Mouse (Mus musculus) kidney, adult 2 months (tissue): ENCODE results near the gene Htr5b. TPM values are rescaled to one million over a fixed set of nuclear protein-coding genes. Genes with fewer than 3 reads are reported as not detected.

Experiments used
- DNase-seq: peaks from one replicate; pipeline ENCODE4 v3.0.0; 2021
- H3K27ac ChIP-seq: fragments of 200-500 bp; 2 replicates; pipeline ENCODE4 v1.5.1; 2012; ENCODE audit warnings: low read depth, low read length, control low read depth, inconsistent platforms; ENCODE audit not compliant: insufficient read depth
- H3K27me3 ChIP-seq: fragments of 200-500 bp; replicated peaks from 2 replicates; pipeline ENCODE4 v1.6.1; 2012; ENCODE audit warnings: mild to moderate bottlenecking, moderate library complexity, low read length, inconsistent platforms; ENCODE audit not compliant: control insufficient read depth, insufficient read depth
- H3K36me3 ChIP-seq: fragments of 200-500 bp; 2 replicates; pipeline ENCODE4 v1.6.1; 2012; ENCODE audit warnings: mild to moderate bottlenecking, moderate library complexity, low read length, inconsistent platforms; ENCODE audit not compliant: control insufficient read depth, insufficient read depth
- H3K4me1 ChIP-seq: fragments of 200-500 bp; 2 replicates; pipeline ENCODE4 v1.6.1; 2011; ENCODE audit warnings: low read length; ENCODE audit not compliant: control insufficient read depth, insufficient read depth
- H3K4me3 ChIP-seq: fragments of 200-500 bp; 2 replicates; pipeline ENCODE4 v1.5.1; 2011; ENCODE audit warnings: mild to moderate bottlenecking, low read depth, low read length, control low read depth; ENCODE audit not compliant: insufficient read depth
- CTCF ChIP-seq: fragments of 200-500 bp; conservative IDR thresholded peaks from 2 replicates; pipeline ENCODE4 v1.5.1; 2011; ENCODE audit warnings: low read depth, mild to moderate bottlenecking, control low read depth, low read length, moderate library complexity, mixed read lengths; ENCODE audit not compliant: insufficient read depth, insufficient read length
- POLR2A ChIP-seq: fragments of 200-500 bp; IDR thresholded peaks from one replicate; pipeline ENCODE4 v1.6.1; 2011; ENCODE audit warnings: low read depth, low read length, control low read depth
- WGBS: fragments of 180-500 bp; shearing (Covaris S2); methylation state at CpG from one replicate; pipeline ENCODE4 v1.1.7; 2018; 5-methylcytosine and 5-hydroxymethylcytosine counted together
- polyA plus RNA-seq: library from polyadenylated mRNA; depleted of rRNA; stranded (reverse); fragments of >200 nt; gene quantifications from 2 replicates; pipeline ENCODE4 v1.2.3, GENCODE M21; 2012

The Htr5b gene
- polyA plus RNA-seq, 1 experiment, result not detected

GRCm38 (mm10) chr1:121549456-121549855, 21.2 kb upstream of the Htr5b start:
- 81% methylated on average over 4 of the region's 4 CpGs for WGBS
- Histone ChIP-seq H3K27me3 (no peaks in the 10 kb centered on the region), H3K27ac (no peak overlapping the region), H3K4me3 (no peak overlapping the region), H3K36me3 (no peaks in the 10 kb centered on the region), H3K4me1 (no peaks in the 10 kb centered on the region)
- peak; percentile 47; the same call in 1 of the 2 replicates for TF ChIP-seq CTCF
- TF ChIP-seq POLR2A, result no peak
- peak; percentile 17 for DNase-seq

GRCm38 (mm10) chr1:121548667-121549066, 20.4 kb upstream of the Htr5b start:
- TF ChIP-seq POLR2A (no peak), CTCF (no peak)
- 93% methylated on average over 4 of the region's 4 CpGs for WGBS
- Histone ChIP-seq H3K27ac (no peak overlapping the region), H3K27me3 (no peaks in the 10 kb centered on the region), H3K4me1 (no peaks in the 10 kb centered on the region), H3K36me3 (no peaks in the 10 kb centered on the region), H3K4me3 (no peak overlapping the region)
- no peak for DNase-seq

GRCm38 (mm10) chr1:121546844-121547243, 18.6 kb upstream of the Htr5b start:
- 73% methylated on average over 2 of the region's 2 CpGs for WGBS
- no peak for DNase-seq
- no peak overlapping the region for H3K4me3 ChIP-seq
- no peaks in the 10 kb centered on the region for H3K4me1 ChIP-seq
- no peaks in the 10 kb centered on the region for H3K27me3 ChIP-seq
- no peaks in the 10 kb centered on the region for H3K36me3 ChIP-seq
- TF ChIP-seq POLR2A, result no peak
- TF ChIP-seq CTCF, result no peak
- no peak overlapping the region for H3K27ac ChIP-seq

- WGBS, result 44% methylated on average over 8 of the region's 8 CpGs
- TF ChIP-seq POLR2A, result no peak
- TF ChIP-seq CTCF, result no peak
- no peak overlapping the region for H3K27ac ChIP-seq
- H3K4me3 ChIP-seq, result no peak overlapping the region
- no peaks in the 10 kb centered on the region for H3K36me3 ChIP-seq
- no peaks in the 10 kb centered on the region for H3K4me1 ChIP-seq
- H3K27me3 ChIP-seq, result no peaks in the 10 kb centered on the region
- DNase-seq, result no peak
These were observed 12.1 kb upstream of the Htr5b start for GRCm38 (mm10) chr1:121540361-121540760.

GRCm38 (mm10) chr1:121531439-121531838, 3.2 kb upstream of the Htr5b start:
- H3K27me3 ChIP-seq, result no peaks in the 10 kb centered on the region
- DNase-seq, result no peak
- TF ChIP-seq POLR2A (no peak), CTCF (no peak)
- 64% methylated on average over 7 of the region's 7 CpGs for WGBS
- no peak overlapping the region for H3K4me3 ChIP-seq
- no peak overlapping the region for H3K27ac ChIP-seq
- H3K4me1 ChIP-seq, result no peaks in the 10 kb centered on the region
- no peaks in the 10 kb centered on the region for H3K36me3 ChIP-seq

GRCm38 (mm10) chr1:121529286-121529685, 1.0 kb upstream of the Htr5b start:
- TF ChIP-seq POLR2A (no peak), CTCF (no peak)
- 68% methylated on average over 6 of the region's 6 CpGs for WGBS
- Histone ChIP-seq H3K4me3 (no peak overlapping the region), H3K4me1 (no peaks in the 10 kb centered on the region), H3K36me3 (no peaks in the 10 kb centered on the region), H3K27me3 (no peaks in the 10 kb centered on the region), H3K27ac (no peak overlapping the region)
- DNase-seq, result no peak

- TF ChIP-seq POLR2A (no peak), CTCF (no peak)
- Histone ChIP-seq H3K27me3 (no peaks in the 10 kb centered on the region), H3K27ac (no peak overlapping the region), H3K36me3 (no peaks in the 10 kb centered on the region), H3K4me3 (no peak overlapping the region), H3K4me1 (no peaks in the 10 kb centered on the region)
- 10% methylated on average over 55 of the region's 55 CpGs for WGBS
- no peak for DNase-seq
These were observed 466 bp downstream of the Htr5b start for GRCm38 (mm10) chr1:121527600-121528398.
